Mouse (Mus musculus) urinary bladder, postnatal 10 days (tissue): ENCODE data around the gene Tspan9.
A peak's percentile ranks its signal among the peaks of the same experiment; 100 is the strongest.

Experiments used
- DNase-seq: peaks from one replicate; pipeline ENCODE4 v3.0.0; 2022; ENCODE audit warnings: low spot score

Tspan9 gene

GRCm38 (mm10) chr6:127981176-127981575, 162.2 kb downstream of the Tspan9 start:
- DNase-seq: no peak

DNA sequence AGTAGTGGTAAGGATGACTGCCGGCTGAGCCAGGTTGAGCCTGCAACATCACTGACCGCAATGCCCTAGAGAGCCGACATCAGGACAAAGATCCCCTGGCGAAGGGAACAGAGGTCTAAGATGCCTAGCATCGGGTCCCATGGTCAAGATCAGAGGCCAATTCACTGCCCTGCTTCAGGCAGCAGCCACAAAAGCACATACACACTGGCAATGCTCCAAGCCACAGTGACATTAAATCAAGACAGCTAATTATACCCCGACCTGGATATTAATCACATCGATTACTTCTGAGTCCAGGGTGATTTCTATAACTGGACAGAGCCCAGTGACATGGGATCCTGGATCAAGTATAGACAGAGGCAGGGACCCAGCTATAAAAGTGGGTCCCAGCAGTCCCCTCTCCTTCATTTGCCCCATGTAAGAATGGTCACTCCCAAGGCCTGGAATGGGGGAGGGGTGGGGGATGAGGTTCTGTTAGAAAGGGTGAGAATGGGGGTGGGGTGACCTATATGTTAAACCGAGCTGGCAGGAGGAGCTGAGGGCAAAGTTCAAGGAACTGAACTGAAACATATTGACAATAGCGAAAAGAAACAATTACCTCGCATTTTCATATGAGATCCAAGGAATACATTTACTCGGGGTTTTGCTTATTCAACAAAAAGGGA, 162.9 kb downstream of the Tspan9 start:
- no peak for DNase-seq

DNA sequence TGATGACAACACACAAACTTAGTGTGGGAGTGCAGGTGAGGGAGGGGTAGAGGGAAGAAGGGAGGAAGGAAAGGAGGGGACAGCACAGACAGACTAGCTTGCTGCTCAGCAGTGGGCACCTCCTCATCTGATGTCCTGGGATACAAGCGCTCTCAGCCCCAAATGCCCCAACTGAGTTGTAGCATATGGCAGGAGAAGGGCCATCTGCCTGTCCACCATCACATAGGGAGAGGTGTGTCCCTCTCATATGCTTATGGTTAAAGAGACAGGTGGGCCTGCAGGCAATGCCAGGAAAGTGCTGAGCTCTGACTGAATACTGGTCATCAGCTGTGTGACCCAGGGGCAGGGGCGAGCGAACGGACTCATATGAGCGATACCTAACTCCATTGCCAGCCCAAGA, 163.6 kb downstream of the Tspan9 start:
- DNase-seq: no peak

- no peak for DNase-seq
These were observed 164.5 kb downstream of the Tspan9 start for GRCm38 (mm10) chr6:127978941-127979340.

DNA sequence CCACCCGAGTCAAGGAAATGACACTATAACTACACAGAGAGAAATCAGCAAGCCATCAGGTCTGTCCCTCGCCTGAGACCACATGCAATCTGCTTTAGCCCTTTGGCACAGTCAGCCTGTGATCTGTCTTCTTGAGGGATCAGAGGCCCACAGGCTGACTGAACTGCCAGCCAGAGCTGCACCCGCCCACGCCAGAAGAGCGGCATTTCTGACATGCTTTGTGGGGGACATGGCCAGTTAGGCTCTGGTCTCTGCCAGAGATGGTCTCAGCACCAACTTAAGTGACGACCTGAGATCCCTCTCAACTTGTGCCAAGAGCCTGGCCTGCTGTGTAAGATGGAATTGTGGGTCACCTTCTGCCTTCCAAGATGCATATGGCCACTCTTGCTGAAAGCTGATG, 166.7 kb downstream of the Tspan9 start:
- DNase-seq: no peak

DNA sequence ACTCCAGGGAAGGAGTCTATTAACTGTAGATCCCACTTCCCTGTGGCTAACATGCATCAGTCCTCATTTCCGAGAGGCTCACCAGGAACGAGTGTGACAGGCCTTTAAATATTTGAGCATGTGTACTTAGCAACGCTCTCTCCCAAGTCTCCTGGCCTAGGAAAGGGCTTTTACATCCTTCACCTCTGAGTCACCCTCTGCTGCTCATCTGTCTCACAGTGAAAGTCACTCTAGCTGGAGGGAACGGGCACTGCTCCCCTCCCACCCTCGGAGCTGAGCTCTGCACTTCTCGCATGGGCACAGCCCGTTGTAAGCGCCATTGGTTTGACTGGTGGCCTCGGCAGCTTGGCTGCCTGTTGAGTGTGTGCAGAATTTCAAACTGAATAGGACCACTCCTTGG, 169.4 kb downstream of the Tspan9 start:
- no peak for DNase-seq

DNA sequence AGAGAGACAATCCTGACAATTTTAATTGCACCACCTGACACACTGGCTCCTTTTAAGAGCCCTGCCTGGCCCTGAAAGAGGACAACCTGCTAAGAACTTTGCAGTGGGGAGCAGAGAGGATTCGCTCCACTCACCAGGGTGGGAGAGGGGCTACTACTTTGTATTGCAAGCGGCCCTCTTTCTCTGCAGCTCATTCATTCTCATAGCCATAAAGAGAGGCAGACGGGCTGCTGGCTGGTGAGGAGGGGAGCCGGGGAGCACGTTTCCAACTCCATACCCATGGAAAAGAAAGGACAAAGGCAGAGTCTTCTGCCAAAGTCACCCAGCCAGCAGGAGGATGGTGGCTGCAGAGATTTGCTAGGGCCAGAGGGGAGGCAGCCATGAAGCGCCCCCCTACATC, 169.8 kb downstream of the Tspan9 start:
- no peak for DNase-seq

GRCm38 (mm10) chr6:127971931-127972330, 171.5 kb downstream of the Tspan9 start:
- DNase-seq: no peak

DNA sequence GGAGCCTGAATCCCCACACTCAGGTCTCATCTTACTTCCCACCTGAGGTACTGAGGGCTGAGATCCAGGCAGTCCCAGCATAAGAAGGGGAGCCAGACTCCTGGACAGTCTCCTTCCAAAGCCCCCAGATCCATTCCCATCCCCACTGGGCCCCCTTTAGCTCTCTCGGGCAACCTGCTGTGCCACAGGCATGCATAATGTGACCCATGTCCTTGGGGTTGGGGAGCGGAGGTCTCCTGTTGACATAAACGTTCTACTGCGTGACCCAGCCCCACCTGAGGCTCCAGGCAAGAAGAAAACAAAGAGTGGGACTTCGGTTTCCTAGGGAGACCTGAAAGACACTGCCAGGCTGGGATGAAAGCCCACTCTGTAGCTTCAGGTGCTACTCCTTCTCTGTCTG, 172.5 kb downstream of the Tspan9 start:
- no peak for DNase-seq

DNA sequence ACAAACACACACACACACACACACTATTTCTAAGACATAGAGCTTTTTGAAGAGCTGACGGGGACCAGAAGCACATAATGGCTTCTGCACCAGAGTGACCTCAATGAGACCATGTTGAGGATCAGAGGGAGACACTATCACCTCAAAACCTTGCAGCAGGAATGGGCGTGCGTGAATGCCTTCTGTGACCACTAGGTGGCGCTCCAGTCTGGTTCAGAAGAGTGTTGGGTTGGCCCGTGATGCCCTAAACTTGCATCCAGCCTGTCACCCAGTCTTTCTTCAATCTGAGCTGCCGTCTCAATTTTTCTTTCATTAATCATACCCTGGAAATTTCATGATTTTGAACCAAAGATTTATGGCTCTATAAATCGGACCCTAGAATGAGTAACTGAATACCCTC, 173.3 kb downstream of the Tspan9 start:
- DNase-seq: peak; percentile 62

DNA sequence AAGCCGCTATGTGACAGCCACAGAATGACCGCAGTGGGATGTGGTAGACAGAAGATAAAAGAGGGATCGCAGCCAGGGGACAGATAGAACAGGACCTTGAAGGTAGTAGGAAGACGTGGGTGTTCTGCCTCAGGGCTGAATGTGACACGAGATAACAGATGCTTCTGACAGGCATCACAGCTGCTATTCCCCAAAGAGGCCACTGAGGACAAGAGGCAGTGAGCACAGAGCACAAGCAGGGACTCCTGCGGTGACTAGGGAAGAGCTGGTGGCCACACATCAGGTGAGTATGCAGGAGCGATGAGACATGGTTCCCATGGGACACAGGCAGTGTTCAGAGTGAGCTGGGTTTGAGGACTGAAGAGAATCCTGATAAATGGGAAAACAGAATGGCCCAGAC, 173.7 kb downstream of the Tspan9 start:
- DNase-seq: no peak

DNA sequence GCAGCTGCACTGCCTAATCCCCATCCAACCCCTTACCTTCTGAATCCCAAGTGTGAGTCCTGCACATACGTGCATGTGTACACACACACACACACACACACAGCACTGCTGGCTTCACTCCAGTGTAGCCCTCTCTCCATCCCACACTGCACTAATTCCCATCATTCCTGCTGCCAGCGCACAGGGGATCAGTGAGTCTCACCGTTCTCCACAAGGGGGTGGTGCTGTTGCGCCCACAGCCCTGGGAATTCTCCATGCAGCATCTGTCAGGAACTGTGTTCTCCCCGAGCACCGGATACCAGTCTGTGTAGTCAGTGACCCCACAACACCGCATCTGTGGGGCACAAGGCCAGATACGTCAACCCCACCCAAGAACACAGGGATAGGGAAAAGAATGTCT, 177.9 kb downstream of the Tspan9 start:
- DNase-seq: no peak

- DNase-seq: no peak
These were observed 183.2 kb downstream of the Tspan9 start for GRCm38 (mm10) chr6:127960203-127960602.

GRCm38 (mm10) chr6:127956172-127956571, 187.2 kb downstream of the Tspan9 start:
- DNase-seq: no peak

GRCm38 (mm10) chr6:127953071-127953470, 190.3 kb downstream of the Tspan9 start:
- DNase-seq: no peak

GRCm38 (mm10) chr6:127949885-127950284, 193.5 kb downstream of the Tspan9 start:
- no peak for DNase-seq

DNA sequence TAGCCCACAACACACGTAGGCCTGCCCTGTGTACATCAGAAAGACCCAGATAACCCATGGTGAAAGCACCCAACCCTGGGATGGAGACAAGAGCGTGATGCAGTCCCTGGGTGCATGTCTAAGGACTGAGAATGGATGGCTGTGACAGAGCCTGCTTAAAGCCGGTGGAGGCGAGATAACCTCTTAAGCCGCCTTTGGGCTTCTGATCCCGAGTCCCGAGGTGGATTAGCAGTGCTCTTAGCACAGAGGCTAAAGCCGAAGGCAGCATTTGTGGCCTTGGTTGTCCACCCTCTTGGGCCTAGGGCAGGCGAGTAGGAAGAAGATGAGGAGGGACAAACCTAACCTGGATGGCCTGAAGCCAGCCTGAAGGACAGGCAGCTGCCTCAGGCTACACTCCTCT, 194.7 kb downstream of the Tspan9 start:
- DNase-seq: no peak

GRCm38 (mm10) chr6:127945725-127946124, 197.7 kb downstream of the Tspan9 start:
- no peak for DNase-seq

DNA sequence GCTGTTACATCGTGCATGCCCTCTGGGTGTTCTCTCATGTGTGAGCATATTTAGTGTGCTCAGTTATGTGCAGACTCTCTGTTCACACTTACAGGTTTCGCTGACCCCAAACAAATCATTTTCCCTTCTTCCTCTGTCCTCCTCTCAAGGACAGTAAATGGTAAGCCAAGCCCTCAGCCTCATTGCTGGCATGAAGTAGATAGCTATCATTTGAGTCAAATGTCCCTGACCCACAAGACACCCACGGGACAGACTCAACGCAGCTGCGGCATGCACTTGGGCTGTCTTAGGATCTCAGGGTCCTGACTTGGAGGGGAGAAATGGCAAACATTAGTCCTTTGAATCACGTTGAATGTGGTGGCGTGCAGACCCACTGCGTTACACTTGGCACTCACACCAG, 201.0 kb downstream of the Tspan9 start:
- DNase-seq: no peak

DNA sequence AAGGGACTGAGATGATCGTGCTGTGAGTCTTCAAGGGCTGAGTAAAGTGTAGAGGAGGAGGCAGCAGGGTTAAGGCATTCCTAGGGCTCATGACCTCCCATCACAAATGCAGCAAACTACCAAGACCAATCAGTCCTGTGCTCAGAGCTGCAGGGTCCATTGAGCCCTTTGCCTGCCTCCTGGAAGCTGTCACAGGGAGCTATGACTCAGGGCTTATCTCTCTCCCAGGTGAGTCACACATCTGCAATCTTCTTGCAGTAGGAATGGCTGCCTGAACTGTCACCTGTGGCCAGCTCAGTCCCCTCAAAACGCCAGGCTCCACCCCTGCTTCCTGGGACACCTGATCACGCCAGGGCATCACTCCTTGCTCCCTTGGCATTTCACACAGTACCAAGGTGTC, 208.3 kb downstream of the Tspan9 start:
- DNase-seq: no peak

GRCm38 (mm10) chr6:127933841-127934240, 209.6 kb downstream of the Tspan9 start:
- no peak for DNase-seq

DNA sequence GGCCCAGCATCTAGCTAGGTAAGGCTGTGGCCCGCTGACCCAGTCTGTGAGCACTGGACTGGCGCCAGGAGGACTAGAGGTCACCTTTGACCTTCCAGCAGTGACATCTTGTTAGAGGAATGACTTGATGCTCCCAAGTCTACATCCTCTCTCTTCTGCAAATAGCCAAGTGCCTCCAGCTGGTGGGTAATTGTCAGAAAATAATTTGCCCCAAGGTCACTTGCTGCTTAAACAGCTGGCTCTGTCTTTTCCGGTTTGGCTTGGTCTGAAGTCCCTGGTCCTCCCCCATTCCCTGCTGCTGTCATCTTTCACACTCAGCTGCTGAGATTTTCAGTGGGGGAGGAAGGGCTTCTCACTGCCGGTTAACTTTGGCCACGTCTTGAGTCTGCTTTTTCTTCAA, 210.7 kb downstream of the Tspan9 start:
- DNase-seq: no peak

DNA sequence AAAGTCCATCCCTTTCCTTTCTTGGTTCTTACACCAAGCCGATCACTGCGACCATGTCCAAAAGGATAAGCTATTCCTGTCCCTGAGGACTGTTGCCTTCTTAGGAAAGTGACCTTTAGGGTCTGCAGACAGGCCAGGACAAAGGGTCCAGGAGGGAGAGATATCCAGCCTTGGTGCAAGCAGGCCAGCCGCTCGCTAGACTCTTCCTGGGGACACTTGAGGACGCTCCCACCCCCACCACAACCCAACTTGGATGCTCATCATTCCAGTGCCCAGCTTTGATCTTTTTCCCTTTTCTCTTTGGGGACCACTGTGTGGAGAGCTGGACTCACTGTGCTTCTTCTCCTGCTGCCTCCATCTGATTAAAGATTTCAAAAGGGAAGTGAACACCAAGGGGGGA, 214.7 kb downstream of the Tspan9 start:
- no peak for DNase-seq

DNA sequence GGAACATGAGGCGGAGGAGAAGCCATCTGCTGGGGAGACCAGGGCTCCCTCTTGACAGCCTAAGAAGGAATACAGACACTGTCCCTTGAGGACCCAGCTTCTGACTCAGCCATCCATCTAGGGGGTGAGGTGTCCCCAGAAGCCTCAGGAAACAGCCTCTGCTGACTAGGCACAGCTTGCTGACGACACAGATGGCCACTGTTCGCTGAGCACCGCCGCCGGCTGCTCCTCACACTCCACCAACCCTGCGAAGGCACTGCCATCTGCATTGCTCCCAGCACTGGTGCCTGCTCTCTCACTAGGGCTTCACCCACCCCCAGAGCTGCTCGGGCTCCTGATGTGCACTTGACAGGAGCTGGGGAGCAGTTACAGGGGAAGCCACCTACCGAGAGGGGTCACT, 217.5 kb downstream of the Tspan9 start:
- DNase-seq: no peak

DNA sequence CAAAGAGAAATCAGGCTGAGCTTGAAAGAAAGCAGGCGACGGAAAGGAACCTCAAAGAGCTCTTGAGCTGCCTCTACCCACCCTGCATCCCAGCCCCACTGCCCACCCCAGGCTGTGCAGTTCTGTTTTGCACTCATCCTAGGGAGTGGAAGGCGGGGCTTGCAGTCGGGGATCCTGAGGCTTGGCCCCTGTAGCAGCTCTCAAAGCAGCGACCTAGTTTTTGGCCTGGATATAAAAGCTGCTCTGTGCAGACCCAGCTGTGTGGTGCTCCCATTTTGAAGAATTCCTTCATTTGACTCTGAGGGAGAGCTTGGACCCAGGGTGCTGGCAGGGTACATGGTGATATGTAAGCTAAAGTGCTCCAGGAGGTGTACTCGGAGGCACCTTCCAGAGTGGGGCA, 218.6 kb downstream of the Tspan9 start:
- DNase-seq: no peak
